Mouse (Mus musculus) stomach, postnatal 0 days (tissue): ENCODE data around the gene Iqcj. TPM values are rescaled to one million over a fixed set of nuclear protein-coding genes. Genes with fewer than 3 reads are reported as not detected.

Experiments
- ATAC-seq: fragments of 200-750 bp; cut with Nextera tagmentation; 2 replicates; pipeline ENCODE4 v1.8.0; 2017; ENCODE audit not compliant: low FRiP score, low TSS enrichment
- DNase-seq: peaks from one replicate; pipeline ENCODE4 v3.0.0-alpha.2; 2016; ENCODE audit warnings: low spot score
- H3K27ac ChIP-seq: fragments of 300-500 bp; sonication (generic); replicated peaks from 2 replicates; pipeline ENCODE4 v1.5.1; 2014; ENCODE audit warnings: mild to moderate bottlenecking, control low read depth
- H3K27me3 ChIP-seq: fragments of 300-500 bp; sonication (generic); 2 replicates; pipeline ENCODE4 v1.6.1; 2014; ENCODE audit warnings: low read length; ENCODE audit not compliant: control insufficient read depth, insufficient read depth
- H3K36me3 ChIP-seq: fragments of 300-500 bp; sonication (generic); 2 replicates; pipeline ENCODE4 v1.6.1; 2014; ENCODE audit warnings: low read length, mixed read lengths; ENCODE audit not compliant: control insufficient read depth, insufficient read depth
- H3K4me1 ChIP-seq: fragments of 300-500 bp; sonication (generic); replicated peaks from 2 replicates; pipeline ENCODE4 v1.6.1; 2014; ENCODE audit warnings: antibody characterized with exemption; ENCODE audit not compliant: control insufficient read depth, insufficient read depth
- H3K4me2 ChIP-seq: fragments of 300-500 bp; sonication (generic); replicated peaks from 2 replicates; pipeline ENCODE4 v1.6.1; 2014; ENCODE audit warnings: low read depth, mild to moderate bottlenecking, control low read depth, moderate library complexity
- H3K4me3 ChIP-seq: fragments of 300-500 bp; sonication (generic); 2 replicates; pipeline ENCODE4 v1.5.1; 2014; ENCODE audit warnings: low read depth, low read length, control low read depth
- H3K9ac ChIP-seq: fragments of 300-500 bp; sonication (generic); 2 replicates; pipeline ENCODE4 v1.6.1; 2014; ENCODE audit warnings: mild to moderate bottlenecking, low read length, control low read depth, mixed read lengths
- H3K9me3 ChIP-seq: fragments of 300-500 bp; sonication (generic); 2 replicates; pipeline ENCODE4 v1.6.1; 2016; ENCODE audit warnings: low read length; ENCODE audit not compliant: control insufficient read depth
- CTCF ChIP-seq: IDR thresholded peaks from 2 replicates; pipeline ENCODE4 v1.5.1; 2016; ENCODE audit warnings: antibody characterized with exemption, low read depth, mild to moderate bottlenecking, moderate library complexity
- EP300 ChIP-seq: optimal IDR thresholded peaks from 2 replicates; pipeline ENCODE3; 2016; ENCODE audit warnings: antibody characterized with exemption
- WGBS: fragments of 180-500 bp; shearing (Covaris S2); extraction: QIAGEN DNeasy Blood & Tissue Kit; methylation state at CpG from one replicate; pipeline ENCODE4 v1.1.7; 2014; 5-methylcytosine and 5-hydroxymethylcytosine counted together
- polyA plus RNA-seq: library from polyadenylated mRNA; unstranded; fragments of >200 nt; fragmentation: Nextera tagmentation; extraction: Ambion mirVana; gene quantifications from 2 replicates; pipeline ENCODE4 v1.2.1, GENCODE M21; 2015

Gene Iqcj
- polyA plus RNA-seq, 1 experiment from 2014 or later, result not detected

- no peak overlapping the region for H3K9ac ChIP-seq
These were observed 68.7 kb downstream of the Iqcj start for GRCm38 (mm10) chr3:67960727-67961126.

GRCm38 (mm10) chr3:67961934-67962639, 70.1 kb downstream of the Iqcj start:
- Histone ChIP-seq H3K4me3 (no peak overlapping the region), H3K36me3 (no peaks in the 10 kb centered on the region), H3K9ac (no peak overlapping the region), H3K27me3 (no peaks in the 10 kb centered on the region), H3K4me2 (no peak overlapping the region), H3K4me1 (no peaks in the 10 kb centered on the region), H3K27ac (no peak overlapping the region), H3K9me3 (no peaks in the 10 kb centered on the region)
- TF ChIP-seq EP300, result no peak
- no peak for TF ChIP-seq CTCF
- no peak for DNase-seq
- ATAC-seq, result no peak
- 73% methylated on average over 6 of the region's 6 CpGs for WGBS

More at GRCm38 (mm10) chr3:67960727-67961126, 68.7 kb downstream of the Iqcj start:
- ATAC-seq, result no peak
- Histone ChIP-seq H3K4me2 (no peak overlapping the region), H3K36me3 (no peaks in the 10 kb centered on the region), H3K9me3 (no peaks in the 10 kb centered on the region), H3K4me3 (no peak overlapping the region), H3K27ac (no peak overlapping the region), H3K27me3 (no peaks in the 10 kb centered on the region), H3K4me1 (no peaks in the 10 kb centered on the region)
- TF ChIP-seq CTCF (no peak), EP300 (no peak)
- DNase-seq, result no peak

- no peaks in the 10 kb centered on the region for H3K4me1 ChIP-seq
- TF ChIP-seq CTCF, result no peak
- no peak overlapping the region for H3K27ac ChIP-seq
- H3K36me3 ChIP-seq, result no peaks in the 10 kb centered on the region
- no peak overlapping the region for H3K4me2 ChIP-seq
- no peak overlapping the region for H3K9ac ChIP-seq
- ATAC-seq (no peak), DNase-seq (no peak)
- no peak overlapping the region for H3K4me3 ChIP-seq
- H3K27me3 ChIP-seq, result no peaks in the 10 kb centered on the region
- no peaks in the 10 kb centered on the region for H3K9me3 ChIP-seq
- WGBS, result 86% methylated on average over 2 of the region's 2 CpGs
These were observed 82.4 kb downstream of the Iqcj start for GRCm38 (mm10) chr3:67974340-67974998.

GRCm38 (mm10) chr3:67980006-67980405, 88.0 kb downstream of the Iqcj start:
- Histone ChIP-seq H3K36me3 (no peaks in the 10 kb centered on the region), H3K4me1 (no peaks in the 10 kb centered on the region), H3K27me3 (no peaks in the 10 kb centered on the region), H3K4me2 (no peak overlapping the region), H3K9ac (no peak overlapping the region), H3K9me3 (no peaks in the 10 kb centered on the region), H3K27ac (no peak overlapping the region), H3K4me3 (no peak overlapping the region)
- WGBS, result 81% methylated on average over 1 of the region's 1 CpGs
- no peak for DNase-seq
- no peak for TF ChIP-seq EP300
- TF ChIP-seq CTCF, result peak; percentile 35
- no peak for ATAC-seq

GRCm38 (mm10) chr3:67983329-67983728, 91.3 kb downstream of the Iqcj start:
- 39% methylated on average over 12 of the region's 12 CpGs for WGBS
- Histone ChIP-seq H3K27me3 (no peaks in the 10 kb centered on the region), H3K4me3 (no peak overlapping the region), H3K4me2 (no peak overlapping the region), H3K36me3 (no peaks in the 10 kb centered on the region), H3K9me3 (no peaks in the 10 kb centered on the region), H3K9ac (no peak overlapping the region), H3K27ac (no peak overlapping the region), H3K4me1 (no peaks in the 10 kb centered on the region)
- DNase-seq (no peak), ATAC-seq (no peak)
- no peak for TF ChIP-seq EP300
- TF ChIP-seq CTCF, result no peak

- Histone ChIP-seq H3K36me3 (no peaks in the 10 kb centered on the region), H3K4me3 (no peak overlapping the region), H3K9ac (no peak overlapping the region), H3K4me2 (no peak overlapping the region), H3K9me3 (no peaks in the 10 kb centered on the region), H3K4me1 (no peaks in the 10 kb centered on the region), H3K27ac (no peak overlapping the region), H3K27me3 (no peaks in the 10 kb centered on the region)
- ATAC-seq (no peak), DNase-seq (no peak)
- TF ChIP-seq CTCF, result no peak
- TF ChIP-seq EP300, result no peak
- WGBS, result 68% methylated on average over 4 of the region's 4 CpGs
These were observed 110.4 kb downstream of the Iqcj start for GRCm38 (mm10) chr3:68002415-68002814.
